Mouse (Mus musculus): Measurements from ENCODE around the gene Tmcc1. TPM values are rescaled to one million over a fixed set of nuclear protein-coding genes. Genes with fewer than 3 reads are reported as not detected.

Tmcc1 gene
- total and polyA plus RNA-seq, 3 experiments = 9.1 to 30.6 TPM; not detected in 1

DNA sequence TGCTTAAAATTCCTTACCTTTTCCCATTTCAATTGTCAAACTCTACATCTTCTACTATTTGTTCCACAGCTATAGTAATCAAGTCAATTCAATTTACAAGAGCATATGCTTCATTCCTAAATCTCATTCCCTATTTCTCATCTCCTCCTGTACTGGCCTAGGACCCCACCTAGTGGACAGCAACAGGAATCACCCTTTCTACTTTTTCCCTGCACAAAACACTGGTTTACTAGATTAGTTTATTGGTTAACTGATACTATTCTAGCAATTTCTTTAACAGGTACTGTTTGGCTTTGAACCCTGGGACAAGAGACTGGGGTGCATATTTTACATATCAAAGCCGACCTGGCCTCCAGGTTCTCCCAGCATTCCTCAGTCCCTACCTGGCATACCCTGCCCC, 64.6 kb downstream of the Tmcc1 start:
- Histone ChIP-seq H3K9ac (ENCODE audit: control insufficient read depth, low read depth, low read length, poor library complexity, severe bottlenecking) (no peak overlapping the region), H3K4me3 (ENCODE audit: control insufficient read depth in 1 of 2, insufficient read depth in 1 of 2, low read depth in 2 of 2, low read length in 2 of 2) (no peak overlapping the region), H3K27me3 (ENCODE audit: control insufficient read depth in 1 of 2, insufficient read depth in 2 of 2, low read length in 2 of 2) (no peaks in the 10 kb centered on the region), H3K36me3 (ENCODE audit: control insufficient read depth in 1 of 2, insufficient read depth in 2 of 2, low read length in 2 of 2) (no peaks in the 10 kb centered on the region; a peak in 1 of 4 replicates), H3K79me2 (ENCODE audit: control insufficient read depth, insufficient read depth, low read length, poor library complexity) (no peaks in the 10 kb centered on the region), H3K4me1 (ENCODE audit: control insufficient read depth in 1 of 2, insufficient read depth in 2 of 2, low read length in 2 of 2) (no peaks in the 10 kb centered on the region), H3K27ac (ENCODE audit: control insufficient read depth, low read depth, low read length) (no peak overlapping the region), H3K9me3 (replicated peaks; ENCODE audit: insufficient read depth, low read length) (no peaks in the 10 kb centered on the region)
- peak; percentile 64 for DNase-seq (ENCODE audit: low read depth, low spot score)
- TF ChIP-seq ZNF384 (IDR thresholded peaks at IDR 0.05; ENCODE audit: low read depth, low read length) (no peak), MYC (IDR thresholded peaks at IDR 0.05; ENCODE audit: low read depth, low read length) (no peak), ZC3H11A (IDR thresholded peaks at IDR 0.05; ENCODE audit: low read depth, low read length) (peak; percentile 83), MXI1 (IDR thresholded peaks at IDR 0.05; ENCODE audit: low read depth, low read length) (no peak), SMC3 (IDR thresholded peaks at IDR 0.05; ENCODE audit: low read depth, low read length) (peak; percentile 91), RAD21 (IDR thresholded peaks at IDR 0.05; ENCODE audit: low read depth, low read length) (peak; percentile 94), ZKSCAN1 (IDR thresholded peaks at IDR 0.05; ENCODE audit: low read depth, low read length) (no peak), POLR2AphosphoS2 (IDR thresholded peaks at IDR 0.05; ENCODE audit: low read length) (no peak), USF2 (IDR thresholded peaks at IDR 0.05; ENCODE audit: borderline replicate concordance in 1 of 2, insufficient read depth in 1 of 2, low read depth in 1 of 2, low read length in 2 of 2) (no peak), MAZ (IDR thresholded peaks at IDR 0.05; ENCODE audit: low read depth, low read length) (no peak), CTCF (IDR thresholded peaks at IDR 0.05 in 2 of 3, conservative IDR thresholded peaks at IDR 0.05 in 1 of 3; ENCODE audit: control insufficient read depth in 1 of 3, insufficient read depth in 1 of 3, low read depth in 2 of 3, low read length in 3 of 3, poor library complexity in 1 of 3, severe bottlenecking in 1 of 3) (peak; percentile 46 to 93 (median 71)), TAL1 (IDR thresholded peaks at IDR 0.05; ENCODE audit: low read length) (no peak), POLR2AphosphoS5 (IDR thresholded peaks at IDR 0.05; ENCODE audit: borderline replicate concordance, low read depth, low read length) (no peak)

DNA sequence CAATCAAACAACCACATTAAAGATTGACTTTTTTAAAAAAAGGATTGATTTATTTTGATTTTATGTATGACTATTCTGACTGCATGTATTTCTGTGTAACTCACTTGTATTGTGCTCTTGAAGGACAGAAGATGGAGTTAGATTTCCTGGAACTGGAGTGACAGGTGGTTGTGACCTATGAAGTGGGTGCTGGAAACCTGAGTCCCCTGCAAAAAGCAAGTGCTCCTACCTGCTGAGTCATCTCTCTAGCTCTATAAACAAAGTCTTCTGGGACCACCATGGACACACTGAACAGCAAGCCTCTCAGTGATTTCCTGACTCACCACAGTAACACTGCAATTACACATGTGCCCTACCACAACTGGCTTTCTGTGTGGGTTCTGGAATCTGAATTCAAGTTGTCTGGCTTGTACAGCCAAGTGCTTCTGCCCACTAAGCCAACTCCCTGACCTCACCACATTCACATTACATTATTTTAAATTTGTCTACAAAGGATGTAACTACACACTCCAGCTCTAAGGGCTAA, 65.3 kb downstream of the Tmcc1 start:
- TF ChIP-seq BHLHE40 (IDR thresholded peaks at IDR 0.05; ENCODE audit: borderline replicate concordance, low read depth, low read length) (no peak), MYC (IDR thresholded peaks at IDR 0.05; ENCODE audit: low read depth, low read length) (no peak), CTCF (IDR thresholded peaks at IDR 0.05 in 2 of 3, conservative IDR thresholded peaks at IDR 0.05 in 1 of 3; ENCODE audit: control insufficient read depth in 1 of 3, insufficient read depth in 1 of 3, low read depth in 2 of 3, low read length in 3 of 3, poor library complexity in 1 of 3, severe bottlenecking in 1 of 3) (no peak), RCOR1 (IDR thresholded peaks at IDR 0.05; ENCODE audit: low read depth, low read length) (no peak), MYB (IDR thresholded peaks at IDR 0.05; ENCODE audit: low read depth, low read length) (no peak), MEF2A (IDR thresholded peaks at IDR 0.05; ENCODE audit: extremely low read depth, insufficient replicate concordance, low read depth, low read length, poor library complexity, severe bottlenecking) (no peak)
- no peak for DNase-seq (ENCODE audit: low read depth, low spot score)
- H3K79me2 ChIP-seq (ENCODE audit: control insufficient read depth, insufficient read depth, low read length, poor library complexity) = no peaks in the 10 kb centered on the region
- no peak overlapping the region for H3K9ac ChIP-seq (ENCODE audit: control insufficient read depth, low read depth, low read length, poor library complexity, severe bottlenecking)
- no peaks in the 10 kb centered on the region for H3K4me1 ChIP-seq (ENCODE audit: control insufficient read depth in 1 of 2, insufficient read depth in 2 of 2, low read length in 2 of 2)
- H3K9me3 ChIP-seq (replicated peaks; ENCODE audit: insufficient read depth, low read length) = no peaks in the 10 kb centered on the region
- no peaks in the 10 kb centered on the region for H3K27me3 ChIP-seq (ENCODE audit: control insufficient read depth in 1 of 2, insufficient read depth in 2 of 2, low read length in 2 of 2)
- no peak overlapping the region for H3K27ac ChIP-seq (ENCODE audit: control insufficient read depth, low read depth, low read length)
- H3K4me3 ChIP-seq (ENCODE audit: control insufficient read depth in 1 of 2, insufficient read depth in 1 of 2, low read depth in 2 of 2, low read length in 2 of 2) = no peak overlapping the region
- no peaks in the 10 kb centered on the region; a peak in 1 of 4 replicates for H3K36me3 ChIP-seq (ENCODE audit: control insufficient read depth in 1 of 2, insufficient read depth in 2 of 2, low read length in 2 of 2)

Measured in MEL (cell line).